Mouse (Mus musculus): ENCODE data around the gene Anks1b.

DNA sequence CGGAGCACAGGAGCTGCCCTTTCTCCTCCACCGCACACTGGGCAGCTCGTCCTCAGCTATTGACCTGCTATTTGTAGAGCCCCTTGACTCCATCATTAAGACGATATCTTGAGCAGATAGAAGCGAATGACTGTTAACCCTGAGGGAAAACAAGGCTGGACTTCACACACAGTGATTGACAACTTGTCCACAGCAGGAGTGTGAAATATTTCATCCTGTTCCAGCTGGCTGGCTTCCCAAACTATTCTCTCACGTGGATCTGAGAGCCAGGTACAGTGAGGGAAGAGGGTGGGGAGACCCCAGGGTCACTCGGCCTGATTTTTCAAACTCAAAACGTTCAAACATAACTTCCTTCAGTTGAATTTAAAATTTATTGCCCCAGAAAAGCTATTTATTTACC lies 824.1 kb downstream of the Anks1b start:
- TF ChIP-seq CTCF (IDR thresholded peaks at IDR 0.05; ENCODE audit: low read depth, low read length): no peak
- no peak for TF ChIP-seq GATA1 (IDR thresholded peaks at IDR 0.05; ENCODE audit: borderline replicate concordance, low read length)
- TF ChIP-seq POLR2AphosphoS5 (IDR thresholded peaks at IDR 0.05; ENCODE audit: insufficient replicate concordance, low read depth, low read length): no peak

Measured in G1E (cell line).